Mouse (Mus musculus) cortical plate, adult 2 months (tissue): ENCODE results near the gene Gm20075.

ENCODE experiments used
- CTCF ChIP-seq: fragments of 200-500 bp; IDR thresholded peaks from 2 replicates; pipeline ENCODE4 v1.5.1; 2011; ENCODE audit warnings: mild to moderate bottlenecking, control low read depth, low read length; ENCODE audit not compliant: insufficient read depth; ENCODE audit errors: extremely low read depth
- POLR2A ChIP-seq: fragments of 200-500 bp; IDR thresholded peaks from 2 replicates; pipeline ENCODE4 v1.6.1; 2011; ENCODE audit warnings: mild to moderate bottlenecking, low read length, control low read depth; ENCODE audit not compliant: insufficient read depth; ENCODE audit errors: extremely low read depth

DNA sequence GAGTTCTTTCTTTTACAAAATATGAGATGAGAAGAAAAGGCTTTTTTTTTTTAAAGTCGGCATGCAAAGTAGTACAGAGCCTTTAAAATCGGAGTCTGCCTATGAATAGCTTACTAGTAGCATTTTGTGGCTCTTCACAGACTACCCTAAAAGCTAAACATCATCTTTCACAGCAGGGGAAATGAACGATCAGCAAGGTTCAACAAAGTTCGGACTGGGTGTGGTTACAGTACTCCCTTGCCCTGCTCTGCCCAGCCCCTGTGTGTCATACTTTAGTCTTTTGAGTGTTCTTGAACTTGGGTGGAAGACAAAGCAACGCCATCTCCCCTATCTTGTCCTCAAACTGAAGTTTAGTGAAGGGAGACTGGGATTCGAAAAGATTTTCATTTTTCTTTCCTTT, 45.5 kb upstream of the Gm20075 start:
- TF ChIP-seq CTCF, result no peak
- no peak for TF ChIP-seq POLR2A
